10 mouse cellular contexts compared by ENCODE assay signal in the genomic region with DNA sequence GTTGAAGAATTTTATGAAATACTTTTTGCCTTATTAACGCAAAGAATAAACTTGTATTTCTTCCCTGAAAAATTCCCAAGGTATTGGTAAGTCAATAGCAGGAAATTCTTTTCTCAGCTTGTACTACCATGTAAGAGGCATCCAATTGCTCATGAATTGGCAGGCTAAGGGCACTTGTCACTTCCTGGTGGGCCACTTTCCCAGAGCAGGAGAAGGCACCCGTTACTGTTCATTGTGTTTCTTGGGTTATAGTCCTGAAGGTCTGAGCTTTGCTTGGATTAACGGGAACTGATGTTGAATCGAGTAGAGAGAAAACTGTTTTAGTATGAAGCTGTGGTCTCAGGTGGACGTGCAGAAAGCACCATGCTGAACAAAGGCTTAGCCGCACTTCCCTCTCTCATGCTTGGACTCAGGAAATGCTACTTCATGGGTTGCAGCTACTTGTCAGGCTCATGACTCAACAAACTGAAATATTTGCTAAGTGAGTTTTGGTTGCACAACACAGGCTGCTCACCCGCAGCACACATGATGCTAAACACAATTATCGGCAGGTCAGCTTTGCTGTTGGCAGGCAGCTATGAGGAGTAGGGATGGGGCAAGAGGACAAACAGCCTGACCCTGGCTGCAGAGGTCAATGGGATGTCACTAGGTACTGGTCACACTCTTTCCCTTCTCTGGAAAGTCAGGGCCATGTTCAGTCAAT. TPM values are rescaled to one million over a fixed set of nuclear protein-coding genes. Genes with fewer than 3 reads are reported as not detected.
DNase-seq lines count a peak whose midpoint lies in the region; ATAC-seq and TF ChIP-seq lines count a peak whose summit lies in the region.
"Had no signal": no experiment of that assay in that cellular context is flagged by ENCODE, and none has a peak within 500 bp of the region (broad histone marks: within the 10 kb centered on the region; RNA-seq: fewer than 3 reads in every experiment).

No protein-coding gene starts in this region.

- no peak overlapping the region for H3K4me3 ChIP-seq in embryonic fibroblast, embryonic 13.5 days (ENCODE audit: insufficient read depth, low read length)
- no peak overlapping the region for H3K4me3 ChIP-seq in liver, postnatal 0 days (ENCODE audit: low read depth, low read length)

- H3K9ac ChIP-seq in liver, postnatal 0 days (replicated peaks) = no peak overlapping the region

- H3K4me1 ChIP-seq in embryonic fibroblast, embryonic 13.5 days (ENCODE audit: control insufficient read depth, insufficient read depth, low read length) = peaks cover 12% of the 10 kb centered on the region
- peaks cover 7% of the 10 kb centered on the region; the same call in 1 of the 2 replicates for H3K4me1 ChIP-seq in liver, postnatal 0 days (ENCODE audit: insufficient read depth)

- TF ChIP-seq CTCF in embryonic fibroblast, embryonic 13.5 days (IDR thresholded peaks at IDR 0.05; ENCODE audit: borderline replicate concordance, insufficient read depth, low read length) = no peak
- no peak for TF ChIP-seq CTCF in liver, postnatal 0 days (IDR thresholded peaks at IDR 0.05; ENCODE audit: low read depth)

- no peak; the same call in 1 of the 2 replicates for TF ChIP-seq POLR2A in embryonic fibroblast, embryonic 13.5 days (IDR thresholded peaks at IDR 0.05; ENCODE audit: low read depth, low read length)

- DNase-seq in gastrocnemius, adult 18-20 months (ENCODE audit: low spot score) = peak; percentile 7
- no peak for DNase-seq in gastrocnemius, postnatal 36 days
- peak; percentile 72 for DNase-seq in liver, postnatal 0 days
- DNase-seq in gastrocnemius, postnatal 10 days = no peak
- DNase-seq in testis, postnatal 10 days (ENCODE audit: low spot score) = no peak

- no peak overlapping the region for H3K4me2 ChIP-seq in liver, postnatal 0 days (ENCODE audit: low read depth, low read length)

- intact Hi-C loops in gastrocnemius, postnatal 36 days (cut with DNase I) = no loop called here

- H3K9me3 ChIP-seq in liver, postnatal 0 days (ENCODE audit: low read length) = no peaks in the 10 kb centered on the region

- peak; percentile 100 for ATAC-seq in liver, postnatal 0 days
- ATAC-seq in monocyte, adult 5-6 weeks (replicated peaks; ENCODE audit: insufficient number of reproducible peaks, low FRiP score, low TSS enrichment, poor library complexity, severe bottlenecking) = peak; percentile 88
- no peak for ATAC-seq in frontal cortex, adult (ENCODE audit: low TSS enrichment)
- ATAC-seq: activated CD4-positive, CD25-positive, alpha-beta regulatory T cell, adult 4 months; CD4-positive, CD25-positive, alpha-beta regulatory T cell, adult 4 months had no signal

- no peaks in the 10 kb centered on the region for H3K27me3 ChIP-seq in liver, postnatal 0 days (ENCODE audit: insufficient read depth, low read length)

- WGBS in liver, postnatal 0 days (ENCODE audit: insufficient replicate concordance) = 35% methylated on average over 8 of the region's 8 CpGs

- TF ChIP-seq EP300 in liver, postnatal 0 days (IDR thresholded peaks at IDR 0.05; ENCODE audit: low read depth) = peak; percentile 74

- peak overlapping the region; percentile 87 for H3K27ac ChIP-seq in embryonic fibroblast, embryonic 13.5 days (ENCODE audit: insufficient read depth, low read length)
- peak overlapping the region; percentile 73 for H3K27ac ChIP-seq in liver, postnatal 0 days (ENCODE audit: low read depth)

- H3K36me3 ChIP-seq in liver, postnatal 0 days (replicated peaks; ENCODE audit: insufficient read depth, low read length) = no peaks in the 10 kb centered on the region

RNA-seq across cellular contexts. Expression of gene Rassf6, which starts 49.1 kb away (rescaled TPM):
- total RNA-seq in gastrocnemius, adult 18-20 months (2021) = not detected
- total RNA-seq in gastrocnemius, postnatal 36 days (2021) = not detected
- 4.6 and 6.7 TPM in 2 replicates for polyA plus RNA-seq in embryonic fibroblast, embryonic 13.5 days (2011; ENCODE audit: insufficient read length, low read depth, missing spikeins)
- 7.1 and 7.9 TPM in 2 replicates for polyA plus RNA-seq in liver, postnatal 0 days (2015; fragmentation: Nextera tagmentation; extraction: Ambion mirVana)
- 0.76 TPM in 1 of 3 replicates, not detected in the others for total RNA-seq in monocyte, adult 5-6 weeks (2017)
- total RNA-seq in gastrocnemius, postnatal 10 days (2021) = not detected

Comparison
In these comparisons a context has a peak if more than half of its experiments do, and no peak if none do; other contexts are left out.
1. DNase-seq: peak in gastrocnemius, adult 18-20 months (single experiment) and liver, postnatal 0 days (single experiment); none in gastrocnemius, postnatal 36 days (0 of 2), gastrocnemius, postnatal 10 days (single experiment) and testis, postnatal 10 days (single experiment).